Mouse (Mus musculus): Measurements from ENCODE around the gene Eif4a2.
"Not testable (repeated sequence)": the region's sequence is repeated elsewhere in the genome, so short reads cannot be mapped to it uniquely, and the experiment has no call there.

GRCm38 (mm10) chr16:23097290-23098104 is 9.7 kb upstream of the Eif4a2 start:
- TF ChIP-seq CTCF (IDR thresholded peaks at IDR 0.05; ENCODE audit: borderline replicate concordance, extremely low read depth, insufficient read depth, insufficient read length); POLR2A (IDR thresholded peaks at IDR 0.05; ENCODE audit: borderline replicate concordance, extremely low read depth, insufficient read depth, insufficient read length, poor library complexity, severe bottlenecking): not testable (repeated sequence)
